Mouse (Mus musculus): ENCODE measurements at regions not wholly inside any gene's neighbourhood (a gene's known extent, or its start where the extent isn't known, plus 50 kb on each side); places are given as distances from the start of the nearest gene placed in this dataset.

- Histone ChIP-seq H3K9ac (replicated peaks) (no peak overlapping the region), H3K27me3 (no peaks in the 10 kb centered on the region), H3K4me1 (replicated peaks) (no peaks in the 10 kb centered on the region), H3K4me2 (replicated peaks) (no peak overlapping the region), H3K9me3 (no peaks in the 10 kb centered on the region), H3K36me3 (no peaks in the 10 kb centered on the region), H3K27ac (no peak overlapping the region), H3K4me3 (replicated peaks) (no peak overlapping the region)
- WGBS: 37% methylated on average over 16 of the region's 16 CpGs
- ATAC-seq: peak; percentile 72
These were observed 85.8 kb upstream of the Hmcn1 start for GRCm38 (mm10) chr1:151078909-151079522.

DNA sequence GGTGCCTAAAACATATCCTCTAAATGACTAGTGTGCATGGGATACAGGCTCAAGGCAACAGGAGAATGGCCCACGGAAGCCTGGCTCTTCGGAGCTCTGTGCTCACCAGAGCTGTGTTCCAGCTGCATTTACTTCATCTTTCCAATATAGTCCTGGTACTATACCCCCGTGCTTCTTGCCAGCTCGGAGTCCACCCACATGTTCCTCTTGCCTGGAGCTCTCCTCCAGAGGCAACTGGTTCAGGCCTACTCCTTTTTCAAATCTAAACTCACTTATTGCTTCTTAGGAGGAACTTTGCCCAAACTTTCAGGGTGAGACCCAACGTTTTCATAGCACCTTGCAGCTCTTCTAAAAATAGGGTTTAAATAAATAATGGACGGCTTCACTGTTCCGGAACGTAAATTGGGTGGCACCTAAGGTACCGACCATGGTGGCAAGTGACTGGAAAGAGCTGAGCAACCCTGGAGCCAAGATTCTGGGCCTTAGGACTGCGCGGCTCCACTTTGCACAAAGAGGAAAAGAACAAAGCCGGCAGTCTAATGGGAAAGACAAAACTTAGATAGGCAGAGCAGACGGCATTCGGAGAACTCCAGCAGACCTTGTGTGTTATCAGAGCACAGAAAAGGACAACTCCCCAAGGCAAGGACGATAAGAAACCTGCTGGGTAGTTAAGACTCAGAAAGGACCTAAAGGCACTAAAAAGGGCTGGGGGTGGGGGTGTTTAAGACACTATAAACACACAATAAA lies 86.6 kb upstream of the Hmcn1 start:
- no peak overlapping the region for H3K4me2 ChIP-seq (replicated peaks)
- no peak for ATAC-seq
- WGBS: 81% methylated on average over 15 of the region's 15 CpGs

GRCm38 (mm10) chr1:151080510-151080980 lies 87.3 kb upstream of the Hmcn1 start:
- no peak overlapping the region for H3K4me2 ChIP-seq (replicated peaks)
- no peaks in the 10 kb centered on the region for H3K27me3 ChIP-seq
- H3K9ac ChIP-seq (replicated peaks): no peak overlapping the region
- no peaks in the 10 kb centered on the region for H3K4me1 ChIP-seq (replicated peaks)
- H3K27ac ChIP-seq: no peak overlapping the region
- no peaks in the 10 kb centered on the region for H3K36me3 ChIP-seq
- WGBS: 77% methylated on average over 9 of the region's 9 CpGs
- H3K4me3 ChIP-seq (replicated peaks): no peak overlapping the region
- H3K9me3 ChIP-seq: no peaks in the 10 kb centered on the region
- ATAC-seq: no peak

More for the DNA sequence above, 86.6 kb upstream of the Hmcn1 start:
- Histone ChIP-seq H3K9me3 (no peaks in the 10 kb centered on the region), H3K36me3 (no peaks in the 10 kb centered on the region), H3K27me3 (no peaks in the 10 kb centered on the region), H3K27ac (no peak overlapping the region), H3K9ac (replicated peaks) (no peak overlapping the region), H3K4me1 (replicated peaks) (no peaks in the 10 kb centered on the region), H3K4me3 (replicated peaks) (no peak overlapping the region)

- Histone ChIP-seq H3K36me3 (no peaks in the 10 kb centered on the region), H3K4me1 (replicated peaks) (peaks cover 3% of the 10 kb centered on the region)
- 91% methylated on average over 5 of the region's 5 CpGs for WGBS
These were observed 89.3 kb upstream of the Hmcn1 start for GRCm38 (mm10) chr1:151082510-151083033.

GRCm38 (mm10) chr1:151083806-151084205 lies 90.6 kb upstream of the Hmcn1 start:
- 73% methylated on average over 2 of the region's 2 CpGs for WGBS
- Histone ChIP-seq H3K27ac (no peak overlapping the region), H3K36me3 (no peaks in the 10 kb centered on the region), H3K27me3 (no peaks in the 10 kb centered on the region), H3K9me3 (no peaks in the 10 kb centered on the region), H3K9ac (replicated peaks) (no peak overlapping the region), H3K4me1 (replicated peaks) (peaks cover 3% of the 10 kb centered on the region), H3K4me2 (replicated peaks) (no peak overlapping the region), H3K4me3 (replicated peaks) (no peak overlapping the region)
- ATAC-seq: no peak

More at GRCm38 (mm10) chr1:151082510-151083033, 89.3 kb upstream of the Hmcn1 start:
- Histone ChIP-seq H3K4me3 (replicated peaks) (no peak overlapping the region), H3K27ac (no peak overlapping the region), H3K4me2 (replicated peaks) (no peak overlapping the region), H3K9me3 (no peaks in the 10 kb centered on the region), H3K27me3 (no peaks in the 10 kb centered on the region), H3K9ac (replicated peaks) (no peak overlapping the region)
- no peak for ATAC-seq

DNA sequence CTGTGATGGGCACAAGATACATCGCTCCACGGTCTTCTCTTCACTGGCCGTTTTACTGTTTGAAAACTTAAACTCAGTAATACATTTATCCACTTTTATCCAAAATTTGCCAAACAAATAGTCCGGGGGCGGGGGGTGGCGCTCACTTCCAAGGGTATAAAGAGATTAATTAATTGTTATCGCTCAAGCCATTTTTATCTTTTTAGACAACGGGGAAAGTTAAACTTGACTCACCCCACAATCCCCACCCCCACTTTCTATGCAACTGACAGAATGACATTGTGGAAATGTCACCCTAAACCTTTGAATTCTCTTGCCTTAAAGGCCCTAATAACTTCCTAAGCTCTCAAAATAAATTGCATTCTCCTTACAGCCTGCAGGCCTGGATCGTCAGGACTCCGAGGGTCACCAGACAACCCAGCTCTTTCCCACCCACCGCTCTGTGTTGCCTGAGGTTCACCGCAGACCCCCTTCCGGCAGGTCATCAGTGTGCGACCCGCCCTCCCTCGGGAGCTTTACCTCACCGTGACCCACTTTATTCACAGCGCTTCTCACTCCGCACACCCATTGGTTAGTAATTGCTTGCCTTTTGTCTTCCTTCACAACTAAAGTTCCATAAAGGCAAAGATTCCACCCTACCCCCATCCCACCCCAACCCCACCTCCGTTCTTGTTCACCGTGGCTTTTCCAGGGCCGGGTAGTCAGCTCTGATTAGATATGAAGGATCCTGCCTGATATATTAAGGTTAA lies 93.0 kb upstream of the Hmcn1 start:
- no peak overlapping the region for H3K4me2 ChIP-seq (replicated peaks)
- WGBS: 57% methylated on average over 22 of the region's 22 CpGs
- no peaks in the 10 kb centered on the region for H3K27me3 ChIP-seq

DNA sequence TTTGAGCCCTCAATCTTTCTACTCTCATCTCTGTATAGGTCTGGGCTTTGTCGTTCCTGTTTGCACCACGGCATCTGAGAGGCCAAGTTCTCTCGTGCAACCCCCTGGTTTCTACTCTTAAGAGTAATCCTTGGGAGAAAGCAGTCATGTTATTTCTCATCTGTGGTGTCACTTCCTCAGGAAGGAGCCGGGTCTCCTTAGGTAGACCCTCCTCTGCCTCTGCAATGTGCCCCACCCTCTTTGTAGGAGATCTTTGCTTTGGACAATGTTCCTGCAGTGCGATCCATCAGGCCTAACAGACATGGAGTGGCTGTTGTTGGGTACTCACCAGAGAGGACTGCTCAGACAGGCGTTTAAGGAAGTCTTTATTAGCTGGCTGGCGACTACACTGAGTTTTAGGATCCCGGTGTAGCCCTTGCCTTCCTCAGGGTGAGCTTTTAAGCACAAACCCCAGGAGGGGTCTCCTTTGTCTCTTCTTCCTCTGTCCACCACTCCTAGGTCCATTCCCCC lies 94.0 kb upstream of the Hmcn1 start:
- H3K9me3 ChIP-seq: no peaks in the 10 kb centered on the region
- 72% methylated on average over 8 of the region's 8 CpGs for WGBS
- H3K9ac ChIP-seq (replicated peaks): no peak overlapping the region
- H3K4me2 ChIP-seq (replicated peaks): no peak overlapping the region
- H3K4me1 ChIP-seq (replicated peaks): peaks cover 3% of the 10 kb centered on the region
- ATAC-seq: no peak
- no peaks in the 10 kb centered on the region for H3K36me3 ChIP-seq
- no peak overlapping the region for H3K4me3 ChIP-seq (replicated peaks)
- no peaks in the 10 kb centered on the region for H3K27me3 ChIP-seq
- H3K27ac ChIP-seq: no peak overlapping the region

More for the DNA sequence above, 93.0 kb upstream of the Hmcn1 start:
- Histone ChIP-seq H3K27ac (no peak overlapping the region), H3K4me1 (replicated peaks) (peaks cover 3% of the 10 kb centered on the region), H3K4me3 (replicated peaks) (no peak overlapping the region), H3K9me3 (no peaks in the 10 kb centered on the region), H3K9ac (replicated peaks) (no peak overlapping the region), H3K36me3 (no peaks in the 10 kb centered on the region)
- 0 out of 2 replicates have a peak, but pooled peaks have one; percentile 49 for ATAC-seq

DNA sequence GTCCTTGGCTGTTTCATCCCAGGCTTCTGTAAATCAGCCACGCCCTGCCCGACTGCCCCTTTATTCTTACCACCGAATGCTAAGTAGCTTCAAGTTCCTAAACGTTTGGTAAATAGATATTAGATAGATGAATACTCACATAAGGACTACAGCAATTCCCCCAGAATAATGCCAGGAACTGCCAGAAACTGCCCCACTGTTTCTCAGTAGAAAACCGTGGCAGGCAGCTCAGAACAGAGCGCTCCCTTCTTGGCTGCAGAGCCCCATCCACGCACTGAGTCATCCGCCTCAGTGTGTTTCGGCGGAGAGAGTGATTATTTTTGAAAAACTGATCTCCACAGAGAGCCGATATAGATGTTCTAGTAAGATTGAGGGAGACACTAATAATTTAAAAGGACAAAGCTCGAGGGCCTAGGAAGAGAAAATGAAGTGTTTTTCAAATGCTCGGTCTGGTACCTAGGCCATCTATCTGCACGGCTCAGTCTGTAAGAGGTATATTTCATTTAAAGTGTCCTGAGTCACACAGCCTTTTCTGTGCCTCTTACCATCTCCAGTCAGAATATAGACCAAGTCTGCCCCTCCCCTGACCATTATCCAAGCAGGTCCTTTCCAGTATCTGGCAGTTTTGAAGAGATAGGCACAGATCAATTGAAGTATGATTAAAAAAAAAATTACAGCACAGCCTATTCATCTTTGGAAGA lies 94.4 kb upstream of the Gm47985 start:
- 78% methylated on average over 14 of the region's 14 CpGs for WGBS
- 0 out of 2 replicates have a peak, but pooled peaks have one; percentile 27 for ATAC-seq
- Histone ChIP-seq H3K9me3 (no peaks in the 10 kb centered on the region), H3K27ac (no peak overlapping the region), H3K9ac (replicated peaks) (no peak overlapping the region), H3K4me1 (replicated peaks) (peaks cover 3% of the 10 kb centered on the region), H3K4me3 (replicated peaks) (no peak overlapping the region), H3K36me3 (no peaks in the 10 kb centered on the region), H3K27me3 (no peaks in the 10 kb centered on the region), H3K4me2 (replicated peaks) (no peak overlapping the region)

DNA sequence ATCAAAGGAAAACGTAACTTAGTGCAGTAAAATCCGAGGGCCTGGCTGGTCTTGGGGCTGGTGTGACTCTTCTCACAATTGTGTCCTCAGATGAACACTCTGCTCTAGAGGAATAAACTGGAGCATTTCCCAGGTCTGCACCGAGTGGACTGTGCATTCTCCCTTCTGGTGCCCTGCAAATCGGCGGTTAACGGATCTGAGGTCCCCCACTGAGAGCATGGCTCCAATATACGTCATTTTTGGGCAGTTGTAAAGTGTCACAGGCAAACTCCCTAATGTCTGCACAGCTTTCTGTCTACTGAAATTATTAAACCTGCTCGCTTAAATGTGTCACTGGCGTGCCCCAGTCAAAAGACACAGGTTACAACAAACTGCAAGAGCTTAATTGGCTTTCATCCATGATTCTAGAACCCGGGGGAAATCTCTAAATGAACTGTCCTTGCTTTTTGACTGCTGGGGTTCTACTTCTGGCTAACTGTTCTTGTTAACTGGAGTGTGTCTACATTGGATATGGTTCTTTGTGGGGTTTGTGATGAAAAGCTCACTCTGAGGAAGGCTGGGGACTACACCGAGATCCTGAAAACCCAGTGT lies 93.7 kb upstream of the Gm47985 start:
- no peak overlapping the region for H3K9ac ChIP-seq (replicated peaks)
- H3K36me3 ChIP-seq: no peaks in the 10 kb centered on the region
- WGBS: 73% methylated on average over 11 of the region's 11 CpGs
- H3K4me3 ChIP-seq (replicated peaks): no peak overlapping the region
- no peaks in the 10 kb centered on the region for H3K9me3 ChIP-seq
- H3K27me3 ChIP-seq: no peaks in the 10 kb centered on the region
- H3K4me2 ChIP-seq (replicated peaks): no peak overlapping the region
- no peak overlapping the region for H3K27ac ChIP-seq
- 0 out of 2 replicates have a peak, but pooled peaks have one; percentile 34 for ATAC-seq
- peaks cover 3% of the 10 kb centered on the region for H3K4me1 ChIP-seq (replicated peaks)

DNA sequence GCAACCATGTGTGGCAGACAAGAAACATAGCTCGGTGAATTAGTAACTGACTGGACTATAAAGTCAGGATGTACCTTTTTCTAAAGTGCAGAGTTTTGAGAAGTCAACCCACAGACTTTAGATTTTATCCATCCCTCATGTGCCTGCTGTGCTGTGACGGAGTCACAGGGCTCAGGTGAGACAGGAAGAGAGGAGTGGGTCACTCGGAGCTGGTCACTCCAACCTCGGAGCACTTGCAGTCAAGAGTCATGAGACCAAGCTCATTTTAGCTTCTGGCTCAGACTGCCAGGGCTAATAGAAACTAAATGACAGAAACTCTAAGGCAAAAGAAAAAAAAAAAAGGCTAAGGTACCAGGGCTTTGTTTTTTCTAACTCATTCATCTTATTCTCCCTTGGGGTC lies 90.3 kb upstream of the Gm47985 start:
- H3K36me3 ChIP-seq: no peaks in the 10 kb centered on the region
- no peak overlapping the region for H3K9ac ChIP-seq (replicated peaks)
- no peaks in the 10 kb centered on the region for H3K9me3 ChIP-seq
- H3K4me2 ChIP-seq (replicated peaks): no peak overlapping the region
- 67% methylated on average over 4 of the region's 4 CpGs for whole genome bisulfite sequencing
- H3K27ac ChIP-seq: no peak overlapping the region
- ATAC-seq: no peak
- no peak overlapping the region for H3K4me3 ChIP-seq (replicated peaks)
- no peaks in the 10 kb centered on the region for H3K27me3 ChIP-seq
- peaks cover 5% of the 10 kb centered on the region; the same call in 1 of the 2 replicates for H3K4me1 ChIP-seq (replicated peaks)
